Mouse (Mus musculus) ES-E14 (cell line): ENCODE results near the gene Gm27021.

Experiments
- CHD2 ChIP-seq: IDR thresholded peaks from 2 replicates; pipeline ENCODE4 v1.6.1; 2014; ENCODE audit warnings: mild to moderate bottlenecking, low read depth, low read length, inconsistent platforms
- HCFC1 ChIP-seq: IDR thresholded peaks from 2 replicates; pipeline ENCODE4 v1.6.1; 2012; ENCODE audit warnings: low read length, inconsistent platforms, borderline replicate concordance; ENCODE audit not compliant: insufficient read depth
- MAFK ChIP-seq: IDR thresholded peaks from 2 replicates; pipeline ENCODE4 v1.6.1; 2014; ENCODE audit warnings: mild to moderate bottlenecking, low read depth, low read length, inconsistent platforms; ENCODE audit not compliant: insufficient read depth
- ZNF384 ChIP-seq: IDR thresholded peaks from 2 replicates; pipeline ENCODE4 v1.6.1; 2012; ENCODE audit warnings: low read depth, low read length, inconsistent platforms

DNA sequence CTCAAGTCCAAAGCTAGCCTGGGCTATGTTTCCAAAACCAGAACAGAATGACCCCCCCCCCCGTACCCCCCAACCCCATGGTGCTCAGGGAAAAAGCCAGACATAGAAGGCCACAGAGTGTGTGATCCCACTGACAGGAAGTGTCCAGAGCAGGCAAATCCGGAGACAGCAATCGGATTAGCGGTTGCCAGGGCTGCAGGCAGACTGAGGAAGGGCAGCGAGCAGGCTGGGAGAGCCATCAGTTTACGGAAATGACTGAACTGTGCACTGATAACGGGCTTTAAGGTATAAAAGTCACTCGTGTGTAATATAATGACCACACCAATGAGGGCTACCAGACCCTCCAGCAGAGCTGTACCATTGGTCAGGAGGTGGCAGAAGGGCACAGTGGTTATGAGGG lies 26.6 kb downstream of the Gm27021 start:
- no peak for TF ChIP-seq CHD2
- no peak for TF ChIP-seq MAFK
- TF ChIP-seq HCFC1: no peak
- no peak for TF ChIP-seq ZNF384
